Mouse (Mus musculus): ENCODE measurements around the gene Mdfic.

Mdfic gene

DNA sequence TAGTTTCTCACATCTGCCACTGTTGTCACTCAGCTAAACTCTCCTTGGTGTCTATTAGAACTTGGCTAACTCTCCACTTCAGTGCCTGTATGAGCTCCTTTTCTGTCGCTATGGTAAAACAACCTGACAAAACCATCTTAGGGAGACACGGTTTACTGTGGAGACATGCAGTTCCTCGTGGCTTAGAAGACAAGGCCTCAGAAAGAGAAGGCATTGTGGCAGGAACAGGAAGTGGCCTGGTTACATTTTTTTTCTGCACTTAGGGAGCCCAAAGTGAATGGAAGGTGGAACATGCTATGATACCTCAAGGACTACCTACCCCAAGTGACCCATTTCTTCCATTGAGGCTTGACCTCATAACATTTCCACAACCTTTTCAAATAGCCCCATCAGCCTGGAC, 18.7 kb downstream of the Mdfic start:
- in situ Hi-C loops (cut with MseI, MboI): no loop called here

DNA sequence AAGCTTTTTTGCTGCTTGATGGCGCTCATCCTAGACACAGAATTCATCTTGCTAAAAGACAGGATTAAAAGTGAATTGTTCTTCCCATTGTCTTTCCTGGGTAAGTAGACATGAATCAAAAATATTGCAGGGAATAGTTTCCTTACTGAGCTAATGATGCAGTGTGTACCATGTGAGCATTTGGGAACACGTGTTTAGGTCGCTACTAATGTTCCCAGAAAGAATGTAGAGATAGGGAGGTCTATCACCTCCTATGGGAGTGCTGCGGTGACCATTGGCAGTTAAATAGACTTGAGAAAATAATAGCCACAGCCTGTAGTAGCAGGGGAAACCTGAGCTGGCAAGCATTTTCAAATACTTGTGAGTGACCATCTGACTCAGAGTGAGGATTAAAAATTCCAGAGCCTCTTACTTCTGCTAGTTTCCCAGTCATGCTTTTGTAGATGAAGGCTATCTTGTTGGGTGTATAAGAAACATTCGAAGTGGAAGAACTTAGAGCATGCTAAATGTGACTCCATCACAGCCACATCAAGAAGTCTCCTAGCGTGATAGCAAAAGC, 22.2 kb downstream of the Mdfic start:
- in situ Hi-C loops (cut with MseI, MboI): no loop called here

DNA sequence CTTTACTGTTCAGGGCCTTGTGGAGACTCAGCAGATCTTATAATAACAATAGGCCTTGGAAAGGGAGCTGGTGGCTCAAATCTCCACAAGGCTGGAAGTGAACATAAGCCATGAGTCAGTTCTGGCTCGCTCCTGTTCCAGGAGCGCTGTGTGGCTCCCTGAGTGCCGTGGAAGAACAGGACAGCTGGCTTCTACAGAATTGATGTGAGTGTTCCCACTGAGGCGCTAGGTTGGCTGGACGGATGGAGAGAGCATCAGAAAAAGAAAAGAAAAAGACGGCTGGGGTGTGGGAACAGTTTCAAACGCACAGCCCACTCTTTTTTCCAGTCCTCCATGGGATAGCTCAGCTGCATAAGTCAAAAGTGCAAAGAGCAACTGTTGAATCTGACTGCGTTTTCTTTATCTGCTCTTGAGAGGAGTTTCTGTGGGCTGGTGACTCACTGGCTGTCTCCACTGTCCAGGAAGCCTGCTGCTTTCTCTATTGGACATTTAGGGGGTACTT, 22.9 kb downstream of the Mdfic start:
- in situ Hi-C loops (cut with MseI, MboI): no loop called here

DNA sequence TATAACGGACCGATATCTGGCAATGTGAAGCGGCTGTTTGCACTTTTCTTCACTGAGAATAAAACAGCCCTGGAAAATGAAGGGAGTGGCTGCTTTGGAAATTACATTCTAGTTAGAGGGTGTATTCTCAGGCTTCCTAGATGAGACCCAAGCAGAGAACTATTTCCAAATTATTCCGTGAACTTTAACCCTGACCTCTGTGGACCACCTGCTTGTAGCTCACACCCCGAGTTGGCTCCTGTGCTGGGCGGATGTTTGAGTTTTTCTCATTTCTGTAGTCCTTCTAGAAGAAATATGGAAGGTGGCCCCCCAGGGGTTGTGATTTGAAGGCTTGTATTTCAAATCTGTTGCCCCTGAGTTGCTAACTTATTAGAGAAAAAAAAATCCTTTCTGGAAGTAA, 23.3 kb downstream of the Mdfic start:
- in situ Hi-C loops (cut with MseI, MboI): no loop called here

DNA sequence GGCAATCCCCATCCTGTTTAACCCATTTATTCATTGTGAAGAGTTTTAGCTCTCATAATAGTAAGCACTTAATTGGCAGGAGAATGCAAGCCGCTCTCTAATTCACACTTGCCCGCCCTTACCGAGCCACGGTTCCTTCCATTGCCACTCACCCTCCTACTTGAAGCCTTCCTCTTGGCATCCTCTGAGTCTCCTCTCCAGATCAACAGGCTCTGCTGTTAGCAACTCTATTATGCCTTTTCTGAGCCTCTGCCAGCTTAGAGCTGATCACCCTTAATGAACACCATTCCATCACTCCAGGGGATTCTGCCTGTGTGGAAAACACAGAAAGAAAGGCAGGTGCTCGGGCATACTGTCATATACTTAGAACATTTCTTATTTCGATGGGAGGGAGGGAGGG, 24.9 kb downstream of the Mdfic start:
- in situ Hi-C loops (cut with MseI, MboI): no loop called here

DNA sequence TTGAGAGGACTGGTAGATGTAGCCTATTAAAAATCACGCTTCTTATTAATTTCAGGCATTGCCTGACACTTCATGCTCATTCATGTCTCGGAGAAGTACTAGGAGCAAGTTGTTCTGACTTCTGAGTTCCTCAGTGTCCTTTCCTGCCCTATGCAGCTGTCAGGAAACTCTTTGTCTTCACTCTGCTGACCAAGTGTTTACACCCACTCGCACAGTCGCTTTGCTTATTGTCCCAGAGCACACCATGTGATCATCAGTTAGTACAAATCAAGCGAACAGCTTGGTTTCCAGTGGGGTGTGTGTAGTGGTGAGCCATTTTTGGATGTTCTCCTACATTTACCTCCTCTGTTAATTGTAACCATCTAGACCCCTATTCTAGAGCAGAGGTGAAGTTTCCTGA, 25.4 kb downstream of the Mdfic start:
- in situ Hi-C loops (cut with MseI, MboI): no loop called here

DNA sequence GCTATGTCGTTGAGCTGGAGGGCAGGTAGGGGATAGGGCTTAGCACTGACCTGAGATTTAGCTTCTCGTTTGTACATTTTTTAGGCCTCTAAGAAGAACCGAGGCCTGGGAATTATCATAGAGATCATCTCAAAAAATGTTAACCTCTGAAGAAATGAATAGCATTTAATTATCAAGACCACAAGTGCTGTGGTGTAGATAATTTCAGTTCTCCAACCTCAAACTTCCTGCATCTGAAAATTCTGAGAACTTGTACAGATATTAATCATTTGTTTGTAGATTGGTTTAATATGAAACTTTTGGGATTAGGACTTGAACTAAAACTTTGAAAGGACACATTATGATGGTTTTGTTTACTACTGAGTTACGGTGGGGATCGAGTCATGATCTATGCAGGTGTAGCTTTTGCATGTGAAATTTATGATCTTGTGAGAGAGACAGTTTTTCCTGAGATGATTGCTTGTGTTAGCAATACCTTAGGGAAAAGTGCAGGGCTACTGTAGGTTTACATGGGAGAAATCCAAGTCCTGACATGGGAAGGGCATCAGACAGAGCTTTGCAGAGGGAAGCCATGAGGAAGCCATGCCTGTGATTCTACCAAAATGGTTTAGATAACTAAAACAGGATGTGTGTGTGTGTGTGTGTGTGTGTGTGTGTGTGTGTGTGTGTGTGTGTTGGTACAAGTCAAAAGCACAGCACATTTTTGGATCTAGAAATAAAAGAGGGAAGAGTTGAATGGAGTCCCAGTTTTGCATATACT, 27.1 kb downstream of the Mdfic start:
- in situ Hi-C loops (cut with MseI, MboI): no loop called here

DNA sequence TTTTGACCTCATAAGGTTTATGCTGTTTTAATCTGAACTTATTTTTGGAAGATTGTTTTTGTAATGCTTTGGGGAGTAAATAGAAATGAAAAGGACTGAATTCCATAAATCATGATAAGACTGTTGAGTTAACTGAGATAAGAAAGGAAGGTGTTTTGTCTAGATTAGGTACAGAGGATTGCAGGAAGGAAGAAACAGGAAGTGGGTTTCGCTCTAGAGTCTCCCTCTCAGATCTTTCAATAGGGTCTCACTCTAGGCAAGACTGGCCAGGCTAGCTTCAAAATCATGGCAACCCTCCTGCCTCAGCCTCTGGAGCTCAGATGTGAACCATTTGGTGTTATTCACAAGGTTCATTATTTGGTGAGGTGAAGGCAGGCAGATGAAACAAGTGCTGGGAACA, 27.8 kb downstream of the Mdfic start:
- in situ Hi-C loops (cut with MseI, MboI): no loop called here

DNA sequence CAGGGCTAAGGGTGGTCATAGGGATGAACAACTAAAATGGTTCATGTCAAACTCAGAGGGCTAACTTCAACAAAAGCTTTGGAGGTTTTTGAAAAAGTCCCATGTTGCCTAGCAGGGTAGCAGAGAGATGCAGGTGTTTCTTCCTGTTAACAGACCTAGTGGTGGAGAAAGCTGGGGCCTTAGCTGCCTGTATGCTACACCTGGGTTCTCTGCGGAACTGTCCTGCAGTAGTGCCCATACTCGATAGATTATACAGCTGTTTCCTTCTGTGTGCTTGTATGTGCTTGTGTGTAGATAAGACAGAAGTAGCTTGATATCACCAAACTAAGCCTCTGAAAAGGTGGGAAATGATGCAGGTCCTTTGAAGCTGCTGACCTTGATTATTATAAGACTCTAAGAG, 28.5 kb downstream of the Mdfic start:
- in situ Hi-C loops (cut with MseI, MboI): no loop called here

DNA sequence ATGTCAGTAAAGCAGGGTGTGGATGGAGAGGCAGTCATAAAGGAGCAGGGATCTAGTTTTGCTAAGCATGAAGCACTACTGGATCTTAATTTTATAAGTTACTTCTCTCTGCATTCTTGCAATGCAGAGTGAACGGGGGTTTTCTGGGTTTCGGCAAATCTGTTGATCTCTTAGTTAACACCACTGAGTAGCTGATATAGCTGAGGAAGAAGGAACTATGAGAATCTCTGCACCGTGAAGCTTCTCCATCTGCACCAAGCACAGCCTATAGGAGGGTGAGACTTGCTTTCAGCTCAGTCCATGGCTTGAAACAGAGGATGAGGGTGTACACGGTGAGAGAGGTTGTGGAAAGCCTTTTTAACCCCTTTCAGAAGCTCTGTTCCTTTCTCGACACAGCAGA, 29.6 kb downstream of the Mdfic start:
- in situ Hi-C loops (cut with MseI, MboI): no loop called here

DNA sequence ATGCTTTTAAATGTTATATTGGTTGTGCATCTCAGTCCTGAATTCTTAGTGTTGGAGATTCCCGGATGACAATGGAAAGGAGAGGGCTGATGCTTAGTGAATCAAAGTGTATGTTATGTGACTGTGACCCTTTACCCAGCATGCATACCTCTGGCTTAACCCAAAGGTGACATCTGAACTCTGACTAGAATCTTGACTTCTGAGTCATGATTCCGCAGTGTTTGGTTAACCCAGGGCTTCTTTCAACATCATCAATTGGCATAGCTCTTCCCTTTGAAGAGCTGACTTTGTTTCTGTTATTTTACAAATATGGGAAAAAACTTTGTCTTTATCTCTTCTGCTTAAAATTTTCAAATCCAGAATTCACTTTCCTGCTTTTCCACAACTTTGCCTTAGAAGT, 30.9 kb downstream of the Mdfic start:
- in situ Hi-C loops (cut with MseI, MboI): no loop called here

DNA sequence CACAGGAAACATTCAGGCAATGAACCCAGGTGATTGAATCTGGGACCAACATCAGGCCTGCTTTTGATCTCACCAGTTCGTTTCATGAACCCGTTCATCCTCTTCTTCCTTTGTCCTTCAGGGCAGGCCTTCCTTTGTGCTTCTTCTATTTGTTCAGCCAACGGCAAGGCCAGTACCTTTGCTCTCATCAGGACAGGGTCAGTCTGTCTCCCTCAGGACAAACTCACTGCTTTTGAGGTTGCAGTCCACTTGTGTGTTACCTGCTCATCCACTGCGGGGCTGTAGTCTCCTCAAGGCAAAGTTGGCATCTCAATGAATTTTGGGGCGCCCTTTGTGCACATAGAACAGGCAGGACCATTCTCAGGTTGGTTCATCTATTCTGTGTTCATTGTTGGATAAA, 31.7 kb downstream of the Mdfic start:
- in situ Hi-C loops (cut with MseI, MboI): no loop called here

DNA sequence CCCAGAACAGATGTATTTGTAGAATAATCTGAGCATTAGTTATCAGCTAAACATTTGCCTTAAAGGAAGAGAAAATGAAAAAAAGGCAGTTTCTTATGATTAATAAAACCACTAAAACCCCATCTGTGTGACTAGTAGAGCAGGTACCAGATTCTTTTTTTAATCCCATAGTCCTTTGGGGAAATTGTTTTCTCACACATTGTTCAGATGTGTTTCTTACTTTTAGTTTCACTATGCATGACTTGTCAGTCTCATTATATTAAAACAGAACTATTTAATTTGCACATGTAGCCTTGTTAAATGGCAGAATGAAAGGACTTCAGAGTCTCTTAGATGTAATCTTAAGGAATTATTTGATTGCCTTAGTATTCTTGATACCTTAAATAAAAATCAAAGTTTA, 32.7 kb downstream of the Mdfic start:
- in situ Hi-C loops (cut with MseI, MboI): no loop called here

DNA sequence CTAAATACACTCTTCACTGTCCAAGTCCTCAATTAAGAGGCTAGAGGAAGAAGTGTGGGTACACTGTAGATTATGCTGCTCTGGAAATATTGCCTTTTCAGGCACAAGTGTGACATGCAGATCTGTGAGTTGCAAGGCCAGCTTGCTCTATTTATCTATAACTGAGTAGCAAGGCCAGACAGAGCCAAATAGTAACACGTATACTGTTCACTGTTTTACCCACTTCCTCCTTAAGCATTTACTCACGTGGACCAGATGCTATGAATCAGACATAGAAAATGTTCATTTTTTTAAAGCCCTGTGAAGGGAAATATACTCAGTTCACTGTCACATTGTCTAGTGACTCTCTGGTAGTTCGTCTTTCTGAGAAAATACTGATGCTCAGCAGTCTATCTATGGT, 37.9 kb downstream of the Mdfic start:
- in situ Hi-C loops (cut with MseI, MboI): no loop called here

DNA sequence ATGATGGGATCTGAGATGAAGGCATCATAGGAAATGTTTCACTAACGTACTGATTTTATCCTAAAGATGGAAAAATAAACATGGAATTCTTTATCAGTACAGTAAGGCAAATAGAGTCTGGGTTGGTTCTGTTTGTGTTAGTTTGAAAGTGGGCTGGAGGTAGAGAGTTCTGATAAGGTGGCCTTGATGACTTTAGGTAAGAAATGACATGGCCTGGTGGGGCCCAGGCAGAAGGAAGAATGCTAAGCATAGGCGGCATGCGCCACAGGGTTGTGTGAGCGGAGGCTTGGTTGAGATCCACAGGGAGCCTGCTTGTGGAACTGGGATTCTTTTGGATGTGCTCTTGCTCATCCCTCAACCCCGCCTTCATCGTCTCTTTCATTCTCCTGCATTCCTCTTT, 40.3 kb downstream of the Mdfic start:
- in situ Hi-C loops (cut with MseI, MboI): no loop called here

DNA sequence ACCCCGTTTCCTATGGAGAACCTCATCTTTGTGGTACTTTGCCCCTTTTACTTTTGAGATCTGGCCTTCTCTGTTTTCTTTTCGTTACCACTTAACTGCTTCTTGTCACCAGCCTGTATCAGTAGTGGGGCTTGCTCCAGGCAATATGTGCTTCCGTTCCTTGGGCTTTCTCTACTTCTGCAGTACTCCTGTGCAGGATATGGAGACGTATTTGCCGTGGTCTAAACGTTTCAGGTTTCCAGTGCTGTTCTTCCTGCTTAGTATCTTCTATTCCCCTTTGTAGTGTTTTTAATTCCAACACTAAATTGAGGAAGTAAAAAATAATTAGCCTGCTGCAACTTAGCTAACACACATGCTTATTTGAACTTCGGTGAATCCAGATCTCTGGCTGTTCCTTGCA, 43.6 kb downstream of the Mdfic start:
- in situ Hi-C loops (cut with MseI, MboI): no loop called here

DNA sequence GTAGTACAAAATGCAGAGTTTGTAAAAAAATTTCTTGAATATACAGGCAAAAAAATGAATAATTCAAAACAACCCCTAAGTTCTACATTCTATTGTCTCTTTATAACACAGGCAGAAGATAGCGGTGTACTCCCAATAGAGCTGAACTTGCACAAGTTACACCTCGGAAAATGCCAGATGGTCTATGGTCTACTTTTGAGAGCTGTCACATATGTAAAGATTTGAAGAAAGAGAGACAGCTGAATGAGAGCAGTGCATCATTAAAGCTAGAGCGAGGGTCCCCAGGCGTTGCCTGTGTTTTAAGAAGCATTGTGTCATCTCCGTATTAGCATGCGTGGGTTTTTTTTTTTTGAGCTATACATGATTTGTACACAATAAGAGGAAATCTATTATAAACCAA, 47.0 kb downstream of the Mdfic start:
- in situ Hi-C loops (cut with MseI, MboI): no loop called here

DNA sequence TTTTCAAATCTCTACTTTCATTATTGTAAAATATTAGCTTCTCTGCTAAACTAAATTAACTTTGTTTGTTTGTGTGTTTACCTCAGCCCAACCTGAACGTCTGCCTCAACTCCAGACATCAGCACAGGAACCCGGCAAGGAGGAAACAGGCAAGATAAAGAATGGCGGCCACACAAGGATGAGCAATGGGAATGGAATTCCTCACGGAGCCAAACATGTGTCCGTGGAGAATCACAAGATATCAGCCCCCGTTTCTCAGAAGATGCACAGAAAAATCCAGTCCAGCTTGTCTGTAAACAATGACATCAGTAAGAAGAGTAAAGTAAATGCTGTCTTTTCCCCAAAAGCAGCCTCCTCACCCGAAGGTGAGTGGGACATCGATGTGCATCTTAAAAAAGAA, 49.7 kb downstream of the Mdfic start:
- in situ Hi-C loops (cut with MseI, MboI): no loop called here

DNA sequence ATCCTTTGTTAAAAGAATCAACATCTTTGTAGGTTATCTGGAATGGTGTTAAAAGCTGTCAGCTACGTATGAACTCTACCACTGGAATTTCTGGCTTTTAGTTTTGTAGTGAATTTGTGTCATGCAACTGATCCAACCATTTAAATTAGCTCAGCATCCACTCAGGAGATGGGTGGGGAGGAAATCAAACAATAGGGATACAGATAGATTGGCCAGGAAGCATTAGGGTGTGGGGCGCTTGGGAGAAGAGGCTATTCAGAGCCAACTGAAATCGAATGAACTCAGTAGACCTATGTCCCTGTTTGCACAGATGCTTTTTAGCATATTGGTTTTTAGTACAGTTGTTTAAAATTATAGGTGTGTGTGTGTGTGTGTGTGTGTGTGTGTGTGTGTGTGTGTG, 56.6 kb downstream of the Mdfic start:
- in situ Hi-C loops (cut with MseI, MboI): no loop called here

DNA sequence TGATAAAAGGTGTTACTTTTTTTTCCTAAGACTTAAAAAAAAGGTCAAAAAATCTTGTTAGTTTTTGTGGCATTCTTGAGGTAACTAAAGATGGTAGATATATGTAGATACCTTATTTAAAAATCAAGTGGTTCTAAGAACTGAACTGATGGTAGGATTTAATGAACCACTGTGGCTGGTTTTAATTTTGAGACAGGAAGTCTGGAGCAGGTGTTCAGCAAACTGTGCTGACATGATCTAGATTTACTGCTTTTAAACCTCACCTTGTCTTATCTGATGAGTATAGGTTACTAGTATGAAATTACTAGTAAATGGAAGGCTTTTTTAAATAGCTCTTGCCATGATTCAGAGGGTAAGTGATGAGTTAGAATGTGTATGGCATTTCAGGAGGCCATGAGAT, 59.7 kb downstream of the Mdfic start:
- in situ Hi-C loops (cut with MseI, MboI): no loop called here

DNA sequence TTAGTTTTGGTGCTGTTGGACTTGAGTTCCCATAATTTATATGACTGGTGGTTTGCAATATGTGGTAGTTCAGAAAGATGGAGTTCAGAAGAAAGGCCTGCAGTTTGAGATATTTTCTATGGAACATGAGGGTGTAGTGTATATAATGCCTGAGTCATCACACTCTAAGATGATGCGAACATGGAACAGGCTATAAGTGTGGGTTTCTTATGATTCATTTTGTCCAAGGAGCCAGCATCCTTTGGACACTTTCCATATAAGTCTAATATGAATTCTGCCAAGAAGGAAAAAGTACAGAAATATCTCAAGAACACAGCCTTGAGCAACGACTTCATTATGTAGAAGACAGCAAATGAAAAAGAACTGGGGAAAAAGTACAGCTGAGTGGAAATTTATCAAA, 60.2 kb downstream of the Mdfic start:
- in situ Hi-C loops (cut with MseI, MboI): no loop called here

DNA sequence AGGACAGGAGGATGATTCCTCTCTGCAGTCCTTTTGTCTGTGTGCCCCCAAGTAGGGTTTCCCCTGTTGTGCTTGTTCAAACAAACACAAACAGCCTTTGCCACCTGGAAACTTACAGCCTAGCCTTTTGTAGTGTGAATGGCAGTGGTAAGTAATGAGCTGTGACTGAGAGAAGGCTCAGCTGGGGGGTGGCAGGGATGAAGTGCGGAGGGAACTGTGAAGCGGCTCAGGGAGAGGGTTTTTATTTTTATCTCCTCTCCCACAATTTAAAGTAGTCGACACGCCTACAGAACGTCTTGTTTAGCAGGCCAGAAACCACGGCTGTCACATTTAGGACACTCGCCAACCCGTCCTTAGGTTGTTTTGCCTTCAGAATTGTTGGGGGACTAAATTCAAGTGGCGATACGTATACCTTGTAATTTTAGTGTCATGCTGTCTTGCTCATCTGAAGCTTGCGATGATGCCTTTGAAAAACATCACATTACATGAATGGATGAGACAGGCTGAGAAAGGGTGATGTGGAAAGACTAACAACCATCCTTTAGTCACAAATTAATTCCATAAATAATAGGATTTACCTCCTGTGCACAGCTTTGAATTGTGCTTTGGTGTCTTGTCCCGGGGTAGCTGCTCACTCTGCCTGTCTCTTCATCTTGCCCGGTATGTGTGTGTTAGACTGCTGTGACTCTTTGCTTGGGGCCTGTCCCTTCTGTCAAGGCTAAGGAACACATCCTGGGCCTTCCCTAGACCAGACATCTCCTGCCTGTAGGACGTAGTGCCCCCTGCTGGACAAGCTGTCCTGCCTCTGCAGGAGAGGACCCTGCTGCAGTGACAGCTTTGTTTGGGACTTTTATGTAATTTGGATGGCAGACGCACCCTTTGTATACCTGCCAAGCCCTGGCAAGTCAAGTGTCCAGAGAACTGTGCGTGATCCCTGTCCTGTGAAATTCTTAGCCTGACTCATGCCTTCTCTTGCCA, 69.4 kb downstream of the Mdfic start:
- in situ Hi-C loops (cut with MseI, MboI): no loop called here

Data from mouse trophoblast stem cell (cell line).